Mouse (Mus musculus) hindbrain, embryonic 16.5 days (tissue): ENCODE data around the gene Mepce. TPM values are rescaled to one million over a fixed set of nuclear protein-coding genes. Genes with fewer than 3 reads are reported as not detected.

Experiments used
- ATAC-seq: fragments of 200-750 bp; cut with Nextera tagmentation; 2 replicates; pipeline ENCODE4 v1.8.0; 2017; ENCODE audit warnings: moderate TSS enrichment, moderate library complexity
- H3K27ac ChIP-seq: fragments of 300-500 bp; sonication (generic); 2 replicates; pipeline ENCODE4 v1.5.1; 2014; ENCODE audit warnings: low read depth, mild to moderate bottlenecking, control low read depth, low read length, moderate library complexity
- H3K27me3 ChIP-seq: fragments of 300-500 bp; sonication (generic); replicated peaks from 2 replicates; pipeline ENCODE4 v1.6.1; 2014; ENCODE audit warnings: low read length; ENCODE audit not compliant: control insufficient read depth, insufficient read depth
- H3K36me3 ChIP-seq: fragments of 300-500 bp; sonication (generic); 2 replicates; pipeline ENCODE4 v1.6.1; 2014; ENCODE audit warnings: mild to moderate bottlenecking, low read length, moderate library complexity, mixed read lengths; ENCODE audit not compliant: control insufficient read depth, insufficient read depth
- H3K4me1 ChIP-seq: fragments of 300-500 bp; sonication (generic); 2 replicates; pipeline ENCODE4 v1.6.1; 2014; ENCODE audit warnings: low read depth, low read length; ENCODE audit not compliant: control insufficient read depth, insufficient read depth
- H3K4me2 ChIP-seq: fragments of 300-500 bp; sonication (generic); 2 replicates; pipeline ENCODE4 v1.6.1; 2014; ENCODE audit warnings: mild to moderate bottlenecking, low read length, control low read depth, moderate library complexity
- H3K4me3 ChIP-seq: fragments of 300-500 bp; sonication (generic); 2 replicates; pipeline ENCODE4 v1.5.1; 2014; ENCODE audit warnings: mild to moderate bottlenecking, low read length, control low read depth, moderate library complexity
- H3K9ac ChIP-seq: fragments of 300-500 bp; sonication (generic); 2 replicates; pipeline ENCODE4 v1.6.1; 2014; ENCODE audit warnings: low read depth, mild to moderate bottlenecking, control low read depth, low read length, moderate library complexity
- H3K9me3 ChIP-seq: fragments of 300-500 bp; sonication (generic); 2 replicates; pipeline ENCODE4 v1.6.1; 2014; ENCODE audit warnings: mild to moderate bottlenecking, low read length, moderate library complexity; ENCODE audit not compliant: control insufficient read depth
- WGBS: fragments of 180-500 bp; shearing (Covaris S2); extraction: QIAGEN DNeasy Blood & Tissue Kit; methylation state at CpG from one replicate; pipeline ENCODE4 v1.1.7; 2014; 5-methylcytosine and 5-hydroxymethylcytosine counted together
- polyA plus RNA-seq: library from polyadenylated mRNA; unstranded; fragments of >200 nt; fragmentation: Nextera tagmentation; extraction: Ambion mirVana; gene quantifications from 2 replicates; pipeline ENCODE4 v1.2.1, GENCODE M21; 2015

Mepce gene
- polyA plus RNA-seq, 1 experiment from 2014 or later = 12.2 TPM

DNA sequence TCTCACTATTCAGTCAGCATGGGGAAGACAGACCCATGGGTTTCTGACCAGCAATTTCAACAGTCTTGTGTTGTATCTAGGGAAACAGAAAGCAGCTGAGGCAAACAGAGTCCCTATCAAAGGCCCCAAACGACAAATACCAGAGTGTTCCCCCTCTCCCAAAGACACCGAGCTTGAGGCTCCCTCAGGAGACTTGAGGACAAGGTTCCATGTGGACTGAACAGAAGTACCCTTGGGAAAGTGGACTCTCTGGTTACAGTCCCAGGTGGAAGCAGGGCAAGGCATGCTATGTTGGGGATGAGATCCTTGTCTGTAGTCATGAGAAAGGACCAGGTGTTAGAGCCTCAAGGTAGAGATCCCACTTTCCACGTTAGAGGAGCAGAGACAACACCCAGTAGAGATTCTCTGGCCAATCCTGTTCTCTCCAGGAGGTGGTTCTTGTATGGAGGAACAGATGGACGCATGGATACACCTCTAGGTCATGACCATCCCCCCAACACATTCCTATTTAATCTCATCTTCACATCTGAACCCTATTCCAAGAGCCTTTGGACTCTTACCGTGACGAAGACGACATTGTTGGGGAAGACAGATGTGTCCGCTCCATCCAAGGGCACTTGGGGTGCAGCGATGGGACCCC, 3.4 kb downstream of the Mepce start:
- ATAC-seq = no peak
- peaks cover 45% of the 10 kb centered on the region for H3K4me1 ChIP-seq
- 68% methylated on average over 9 of the region's 9 CpGs for WGBS

DNA sequence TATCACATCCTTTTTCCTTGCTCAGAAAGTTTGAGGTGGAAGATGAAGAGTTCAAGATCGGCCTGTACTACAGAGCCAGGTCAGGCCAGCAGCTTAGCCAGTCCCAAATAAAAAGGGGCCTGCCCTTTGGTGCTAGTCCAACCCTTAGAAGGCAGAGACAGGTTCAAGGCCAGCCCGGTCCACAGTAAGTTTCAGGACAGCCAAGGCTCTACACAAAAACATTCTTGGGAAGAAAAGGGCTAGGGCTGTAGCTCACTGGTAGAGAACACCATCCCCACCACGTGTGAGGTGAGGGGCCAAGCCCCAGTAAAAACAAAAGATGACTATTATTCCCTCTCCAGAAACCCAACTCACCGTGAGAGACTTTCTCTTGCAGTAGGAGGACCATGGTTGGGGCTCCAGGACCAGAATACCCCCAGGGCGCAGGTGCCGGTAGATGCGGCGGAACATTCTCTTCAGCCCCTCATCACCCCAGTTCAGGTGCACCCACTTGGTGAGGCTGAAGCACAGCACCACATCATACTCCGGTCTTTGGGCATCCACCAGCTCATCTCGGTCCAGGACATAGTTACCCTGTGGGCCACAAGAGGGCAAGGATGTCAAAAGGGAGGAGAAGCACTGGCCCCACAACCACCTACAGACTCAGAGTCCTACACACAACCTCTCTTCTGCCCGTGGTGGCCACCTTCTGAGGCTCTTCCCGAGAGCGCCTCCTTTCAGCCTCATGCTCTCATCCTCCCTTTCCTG, 4.5 kb downstream of the Mepce start:
- peaks cover 19% of the 10 kb centered on the region; the same call in 1 of the 2 replicates for H3K36me3 ChIP-seq
- peak overlapping the region; percentile 77 for H3K4me3 ChIP-seq
- WGBS = 81% methylated on average over 13 of the region's 13 CpGs
- peaks cover 42% of the 10 kb centered on the region for H3K4me1 ChIP-seq
- no peaks in the 10 kb centered on the region for H3K9me3 ChIP-seq
- no peak overlapping the region for H3K27ac ChIP-seq
- H3K9ac ChIP-seq = peak overlapping the region; percentile 40; the same call in 1 of the 2 replicates
- H3K4me2 ChIP-seq = peak overlapping the region; percentile 73
- no peak for ATAC-seq
- no peaks in the 10 kb centered on the region for H3K27me3 ChIP-seq

More for the DNA sequence above, 3.4 kb downstream of the Mepce start:
- H3K4me2 ChIP-seq = peak overlapping the region; percentile 73
- no peaks in the 10 kb centered on the region for H3K27me3 ChIP-seq
- H3K36me3 ChIP-seq = peaks cover 19% of the 10 kb centered on the region; the same call in 1 of the 2 replicates
- no peak overlapping the region for H3K27ac ChIP-seq
- peak overlapping the region; percentile 77 for H3K4me3 ChIP-seq
- H3K9me3 ChIP-seq = no peaks in the 10 kb centered on the region
- peak overlapping the region; percentile 2; the same call in 1 of the 2 replicates for H3K9ac ChIP-seq

DNA sequence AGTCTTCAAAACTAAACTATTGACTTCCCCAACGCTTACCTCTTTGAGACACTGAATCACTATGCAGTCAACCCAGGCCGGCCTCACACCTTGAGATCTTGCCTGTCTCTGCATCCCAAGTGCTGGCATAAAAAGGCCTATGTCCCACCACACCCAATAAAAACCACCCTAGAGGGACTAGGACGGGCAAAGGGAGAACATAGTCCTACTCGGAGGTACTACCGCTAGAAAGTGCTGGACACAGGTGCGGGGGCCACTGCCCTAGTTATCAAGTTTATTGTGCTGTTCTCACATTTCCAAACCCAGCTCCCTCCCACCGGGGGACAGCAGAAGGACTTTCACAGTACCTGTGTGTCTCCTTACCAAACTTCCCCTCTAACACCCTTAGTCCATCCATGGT, 5.8 kb downstream of the Mepce start:
- no peak overlapping the region for H3K4me2 ChIP-seq
- no peaks in the 10 kb centered on the region for H3K9me3 ChIP-seq
- 97% methylated on average over 7 of the region's 7 CpGs for WGBS

DNA sequence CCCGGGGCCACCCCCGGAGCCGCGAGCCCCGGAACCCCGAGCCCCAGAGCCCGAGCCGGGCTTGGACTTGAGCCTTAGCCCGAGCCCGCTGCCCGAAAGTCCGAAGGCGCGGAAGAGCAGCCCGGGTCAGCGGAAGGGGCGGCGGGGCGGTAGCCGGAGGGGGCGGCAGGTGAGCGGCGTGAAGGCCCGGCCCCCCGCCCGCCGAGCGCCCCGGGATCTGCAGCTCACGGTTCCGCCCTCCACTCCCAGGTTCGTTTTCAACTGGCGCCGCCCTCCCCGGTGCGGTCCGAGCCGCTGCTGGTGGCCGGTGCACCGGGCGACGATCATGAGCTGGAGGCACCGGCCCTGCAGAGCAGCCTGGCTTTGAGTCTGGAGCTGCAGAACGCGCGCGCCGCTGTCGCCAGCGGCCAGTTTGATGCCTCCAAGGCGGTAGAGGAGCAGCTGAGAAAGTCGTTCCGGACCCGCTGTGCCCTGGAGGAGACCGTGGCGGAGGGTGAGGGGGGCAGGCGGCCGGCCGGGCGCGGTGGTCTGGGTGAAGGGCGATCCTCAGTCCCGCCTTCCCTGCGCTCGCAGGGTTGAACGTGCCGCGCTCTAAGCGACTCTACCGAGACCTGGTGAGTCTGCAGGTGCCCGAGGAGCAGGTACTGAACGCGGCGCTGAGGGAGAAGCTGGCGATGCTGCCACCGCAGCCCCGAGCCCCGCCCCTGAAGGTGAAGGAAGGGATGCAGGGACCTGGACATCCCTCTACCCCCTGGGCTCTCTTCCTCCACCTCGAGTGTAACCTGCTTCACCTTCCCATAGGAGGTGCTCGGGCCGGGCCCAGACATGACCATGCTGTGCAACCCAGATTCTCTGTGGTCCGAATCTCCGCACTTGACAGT, 8.2 kb downstream of the Mepce start:
- peak overlapping the region; percentile 92 for H3K4me2 ChIP-seq
- H3K4me1 ChIP-seq = peaks cover 30% of the 10 kb centered on the region
- H3K36me3 ChIP-seq = peaks cover 19% of the 10 kb centered on the region; the same call in 1 of the 2 replicates
- peak overlapping the region; percentile 90 for H3K4me3 ChIP-seq
- WGBS = 1% methylated on average over 49 of the region's 83 CpGs
- H3K9ac ChIP-seq = peak overlapping the region; percentile 97
- no peaks in the 10 kb centered on the region for H3K9me3 ChIP-seq
- peak; percentile 15; the same call in 1 of the 2 replicates for ATAC-seq
- H3K27ac ChIP-seq = peak overlapping the region; percentile 93
- H3K27me3 ChIP-seq = no peaks in the 10 kb centered on the region

More for the DNA sequence above, 5.8 kb downstream of the Mepce start:
- no peak for ATAC-seq
- Histone ChIP-seq H3K4me3 (no peak overlapping the region), H3K9ac (no peak overlapping the region), H3K27ac (no peak overlapping the region), H3K27me3 (no peaks in the 10 kb centered on the region), H3K4me1 (peaks cover 40% of the 10 kb centered on the region), H3K36me3 (peaks cover 19% of the 10 kb centered on the region; the same call in 1 of the 2 replicates)

DNA sequence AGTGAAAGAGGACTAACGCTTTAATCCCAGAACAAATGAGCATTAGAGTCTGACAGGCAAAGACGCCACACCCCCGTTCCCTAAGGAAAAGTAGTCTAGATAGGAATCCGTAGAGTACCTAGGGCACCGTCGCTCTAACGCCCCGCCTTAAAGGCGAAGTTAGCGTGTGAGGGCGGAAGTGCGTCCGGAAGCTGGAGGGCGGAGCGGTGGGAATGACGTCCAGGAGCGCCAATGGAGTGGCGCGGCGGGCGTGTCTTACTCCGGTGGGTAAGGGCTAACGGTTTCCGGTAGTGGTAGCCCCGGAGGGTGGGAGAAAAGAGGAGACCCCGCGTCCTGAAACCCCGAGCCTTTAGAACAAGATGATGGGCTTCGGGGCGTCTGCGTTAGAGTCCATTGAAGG, 8.8 kb downstream of the Mepce start, which contains the start of gene Ppp1r35:
Gene Ppp1r35, plus strand, starts transcription at position 215 of the 400 bp plus-strand sequence.
- Histone ChIP-seq H3K9me3 (no peaks in the 10 kb centered on the region), H3K27me3 (no peaks in the 10 kb centered on the region), H3K36me3 (peaks cover 19% of the 10 kb centered on the region; the same call in 1 of the 2 replicates), H3K4me3 (peak within 1 kb of the TSS; percentile 90), H3K9ac (peak within 1 kb of the TSS; percentile 97), H3K4me1 (peaks cover 23% of the 10 kb centered on the region), H3K27ac (peak within 1 kb of the TSS; percentile 93), H3K4me2 (peak within 1 kb of the TSS; percentile 92)
- ATAC-seq = peak; percentile 97
- 0% methylated on average over 31 of the region's 31 CpGs for WGBS

DNA sequence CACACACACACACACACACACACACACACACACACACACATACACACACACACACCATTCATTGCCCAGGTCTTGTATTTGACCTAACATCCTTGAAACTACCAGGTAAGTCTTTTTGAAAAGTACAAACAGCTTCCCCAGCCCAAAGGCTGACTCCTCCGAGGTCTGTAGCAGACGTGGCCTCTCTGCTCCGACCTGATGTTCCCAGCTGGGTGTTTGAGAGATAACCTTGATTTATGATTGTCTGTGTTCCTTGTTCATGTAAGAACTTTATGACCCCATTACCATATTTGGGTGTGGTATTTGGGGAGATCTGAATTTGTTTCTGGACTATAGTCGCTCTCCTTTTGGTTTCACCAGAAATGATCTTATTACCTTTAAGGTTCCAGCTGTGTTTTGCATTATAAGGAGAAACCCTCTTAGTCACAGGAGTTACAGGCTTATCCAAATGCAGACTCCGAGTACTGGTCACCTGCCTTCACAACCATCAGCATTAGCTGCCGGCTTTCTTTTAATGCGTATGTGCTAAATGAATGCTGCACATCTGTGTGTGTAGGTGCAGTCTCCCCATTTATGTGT, 10.1 kb downstream of the Mepce start:
- no peak overlapping the region for H3K27ac ChIP-seq
- 81% methylated on average over 7 of the region's 7 CpGs for WGBS
- ATAC-seq = no peak
- no peaks in the 10 kb centered on the region for H3K9me3 ChIP-seq
- H3K4me2 ChIP-seq = no peak overlapping the region
- peaks cover 13% of the 10 kb centered on the region; the same call in 1 of the 2 replicates for H3K36me3 ChIP-seq
- peaks cover 11% of the 10 kb centered on the region for H3K4me1 ChIP-seq
- no peaks in the 10 kb centered on the region for H3K27me3 ChIP-seq
- H3K9ac ChIP-seq = no peak overlapping the region
- no peak overlapping the region for H3K4me3 ChIP-seq

DNA sequence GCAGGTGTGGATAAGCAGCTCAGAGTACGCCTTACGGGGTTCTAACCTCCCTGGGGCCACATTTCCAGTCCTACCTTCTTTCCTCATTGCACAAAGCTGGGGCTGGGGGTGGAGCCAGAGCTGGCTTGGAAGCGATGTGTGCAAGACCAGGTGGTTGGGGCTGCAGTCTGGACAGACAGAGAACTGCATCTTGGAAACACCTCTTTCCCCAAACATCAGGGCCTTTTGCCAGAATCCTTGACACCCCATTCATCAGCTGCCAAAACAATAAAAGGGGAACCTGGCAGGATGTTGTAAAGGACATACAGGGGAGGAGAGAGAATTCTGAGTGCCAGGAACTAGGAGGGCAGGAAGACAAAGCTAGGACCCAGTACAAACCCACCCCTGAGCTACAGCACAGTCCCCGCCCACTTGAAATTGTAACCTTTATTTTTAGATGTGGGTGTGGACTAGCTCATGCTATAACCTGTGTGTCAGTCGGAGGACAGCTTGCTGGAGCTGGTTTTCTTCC, 11.0 kb downstream of the Mepce start:
- no peak overlapping the region for H3K4me2 ChIP-seq
- H3K9ac ChIP-seq = no peak overlapping the region
- ATAC-seq = no peak
- no peak overlapping the region for H3K4me3 ChIP-seq
- no peaks in the 10 kb centered on the region for H3K9me3 ChIP-seq
- no peak overlapping the region for H3K27ac ChIP-seq
- 0 out of 2 replicates have a peak, but pooled peaks cover 6% of the 10 kb centered on the region for H3K36me3 ChIP-seq
- H3K4me1 ChIP-seq = peaks cover 9% of the 10 kb centered on the region
- H3K27me3 ChIP-seq = no peaks in the 10 kb centered on the region
- WGBS = 45% methylated on average over 5 of the region's 5 CpGs

DNA sequence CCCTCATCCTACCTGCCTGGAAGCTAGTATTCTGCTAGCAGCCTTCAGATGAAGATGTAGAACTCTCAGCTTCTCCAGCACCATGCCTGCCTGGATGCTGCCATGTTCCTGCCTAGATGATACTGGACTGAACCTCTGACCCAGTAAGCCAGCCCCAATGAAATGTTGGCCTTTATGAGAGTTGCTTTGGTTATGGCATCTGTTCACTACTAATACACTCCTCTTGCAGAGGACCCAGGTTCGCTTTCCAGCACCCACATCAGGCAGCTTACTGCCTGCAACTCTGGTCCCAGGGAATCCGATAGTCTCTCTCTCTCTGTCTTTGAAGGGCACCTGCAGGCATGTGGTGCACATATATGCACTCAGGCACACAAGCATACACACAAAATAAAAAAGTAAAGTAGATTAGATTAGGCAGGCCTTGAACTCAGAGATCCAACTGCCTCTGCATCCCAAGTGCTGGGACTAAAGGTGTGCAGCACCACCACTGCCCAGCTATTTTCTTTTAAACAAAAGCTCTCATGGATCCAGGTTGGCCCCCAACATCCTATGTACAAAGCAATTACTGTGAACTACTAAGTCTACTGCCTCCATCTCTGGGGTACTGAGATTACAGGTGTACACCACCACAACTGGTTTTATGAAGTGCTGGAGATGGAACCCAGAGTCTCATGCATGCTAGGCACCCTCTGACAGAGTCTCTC, 11.7 kb downstream of the Mepce start:
- Histone ChIP-seq H3K27me3 (no peaks in the 10 kb centered on the region), H3K4me3 (no peak overlapping the region), H3K27ac (no peak overlapping the region), H3K4me1 (peaks cover 9% of the 10 kb centered on the region), H3K36me3 (no peaks in the 10 kb centered on the region), H3K4me2 (no peak overlapping the region), H3K9me3 (no peaks in the 10 kb centered on the region), H3K9ac (no peak overlapping the region)
- no peak for ATAC-seq
- WGBS = 89% methylated on average over 2 of the region's 2 CpGs
